Mouse (Mus musculus): ENCODE results near the gene Rpl36a-ps1. TPM values are rescaled to one million over a fixed set of nuclear protein-coding genes. Genes with fewer than 3 reads are reported as not detected.

Rpl36a-ps1 gene
- polyA plus RNA-seq, 1 experiment from 2014 or later, result 1.6 TPM

- Histone ChIP-seq H3K36me3 (no peaks in the 10 kb centered on the region), H3K9ac (no peak overlapping the region), H3K9me3 (no peaks in the 10 kb centered on the region), H3K4me2 (replicated peaks) (no peak overlapping the region), H3K4me3 (replicated peaks) (no peak overlapping the region), H3K27ac (no peak overlapping the region), H3K27me3 (replicated peaks) (no peaks in the 10 kb centered on the region), H3K4me1 (replicated peaks) (no peaks in the 10 kb centered on the region)
- 64% methylated on average over 7 of the region's 7 CpGs for WGBS
- ATAC-seq, result no peak
Observed at GRCm38 (mm10) chr14:99018691-99019090, 24.6 kb upstream of the Rpl36a-ps1 start.

DNA sequence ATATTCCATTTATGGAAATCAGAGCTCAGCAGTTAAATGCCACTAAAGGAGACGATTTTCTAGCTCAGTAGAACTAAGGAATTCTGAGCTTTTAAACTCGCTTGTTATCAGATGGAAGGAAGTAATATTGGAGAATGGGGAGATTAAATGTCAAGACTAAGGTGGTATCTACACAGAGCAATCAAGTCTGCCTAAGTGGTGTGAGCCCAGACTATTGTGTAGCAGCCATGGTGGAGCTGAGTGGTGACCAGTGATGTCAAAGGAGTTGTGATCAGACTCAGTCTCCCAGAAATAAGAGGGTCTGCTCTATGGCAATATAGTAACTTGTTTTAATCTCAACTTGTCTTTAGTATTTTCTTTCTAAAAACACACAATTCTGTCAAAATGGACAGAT lies 16.8 kb upstream of the Rpl36a-ps1 start:
- Histone ChIP-seq H3K36me3 (no peaks in the 10 kb centered on the region), H3K4me1 (replicated peaks) (no peaks in the 10 kb centered on the region), H3K9me3 (no peaks in the 10 kb centered on the region), H3K4me3 (replicated peaks) (no peak overlapping the region), H3K27ac (no peak overlapping the region), H3K27me3 (replicated peaks) (no peaks in the 10 kb centered on the region), H3K4me2 (replicated peaks) (no peak overlapping the region), H3K9ac (no peak overlapping the region)
- 33% methylated on average over 2 of the region's 2 CpGs for WGBS
- ATAC-seq, result no peak; the same call in 1 of the 2 replicates

GRCm38 (mm10) chr14:99010224-99010919 lies 16.3 kb upstream of the Rpl36a-ps1 start:
- no peak overlapping the region for H3K4me2 ChIP-seq (replicated peaks)
- no peaks in the 10 kb centered on the region for H3K4me1 ChIP-seq (replicated peaks)
- H3K9ac ChIP-seq, result no peak overlapping the region
- no peak overlapping the region for H3K27ac ChIP-seq
- ATAC-seq, result 0 out of 2 replicates have a peak, but pooled peaks have one; percentile 17
- no peaks in the 10 kb centered on the region for H3K27me3 ChIP-seq (replicated peaks)
- H3K9me3 ChIP-seq, result no peaks in the 10 kb centered on the region
- no peak overlapping the region for H3K4me3 ChIP-seq (replicated peaks)
- 55% methylated on average over 8 of the region's 8 CpGs for WGBS
- H3K36me3 ChIP-seq, result no peaks in the 10 kb centered on the region

GRCm38 (mm10) chr14:98992482-98992881 lies 1.6 kb downstream of the Rpl36a-ps1 start:
- Histone ChIP-seq H3K27ac (no peak overlapping the region), H3K9me3 (no peaks in the 10 kb centered on the region), H3K4me1 (replicated peaks) (no peaks in the 10 kb centered on the region), H3K9ac (no peak overlapping the region), H3K4me2 (replicated peaks) (no peak overlapping the region), H3K36me3 (no peaks in the 10 kb centered on the region), H3K4me3 (replicated peaks) (no peak overlapping the region), H3K27me3 (replicated peaks) (no peaks in the 10 kb centered on the region)
- 67% methylated on average over 2 of the region's 2 CpGs for WGBS
- ATAC-seq, result peak; percentile 71

DNA sequence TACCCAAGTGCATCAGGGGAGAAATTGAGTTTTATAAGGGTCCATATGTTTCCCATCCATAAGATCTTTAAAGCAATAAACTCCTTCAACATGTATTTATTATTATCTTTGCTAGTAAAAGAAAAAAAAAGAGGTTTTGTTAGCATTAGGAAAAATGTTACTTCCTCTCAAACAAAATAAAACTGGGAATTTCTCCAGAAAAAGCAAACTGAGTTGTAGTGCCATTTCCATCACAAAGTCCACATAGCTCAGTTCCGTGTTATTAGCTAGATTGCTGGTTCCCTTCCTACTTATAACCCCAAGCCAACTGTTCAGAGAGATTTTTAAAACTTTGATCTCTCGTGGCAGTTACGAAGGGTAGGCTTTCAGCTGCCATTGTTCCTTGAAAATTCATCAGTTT lies 3.5 kb downstream of the Rpl36a-ps1 start:
- no peak for ATAC-seq
- H3K27ac ChIP-seq, result no peak overlapping the region
- 46% methylated on average over 3 of the region's 3 CpGs for WGBS
- no peaks in the 10 kb centered on the region for H3K9me3 ChIP-seq
- H3K4me3 ChIP-seq (replicated peaks), result no peak overlapping the region
- no peaks in the 10 kb centered on the region for H3K4me1 ChIP-seq (replicated peaks)
- no peak overlapping the region for H3K4me2 ChIP-seq (replicated peaks)
- no peak overlapping the region for H3K9ac ChIP-seq
- H3K27me3 ChIP-seq (replicated peaks), result no peaks in the 10 kb centered on the region
- H3K36me3 ChIP-seq, result no peaks in the 10 kb centered on the region

DNA sequence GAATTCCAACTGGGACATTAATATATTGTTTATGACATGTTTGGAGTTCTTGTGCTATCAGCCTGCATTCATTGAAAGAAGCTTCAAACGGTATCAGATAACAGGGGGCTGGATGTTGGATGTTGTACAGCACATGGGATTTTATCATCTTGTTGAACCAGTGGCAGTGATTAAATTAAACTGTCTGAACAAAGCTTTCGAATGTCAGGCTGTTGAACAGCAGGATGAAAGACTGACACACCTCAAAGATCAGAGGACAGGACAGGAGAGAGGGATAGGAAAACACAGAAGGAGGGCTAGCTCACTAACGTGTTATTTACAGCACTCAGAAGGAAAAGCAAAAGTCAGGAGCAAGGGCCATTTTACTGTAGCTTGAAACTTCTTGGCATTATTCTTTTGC lies 4.3 kb downstream of the Rpl36a-ps1 start:
- ATAC-seq, result no peak
- no peak overlapping the region for H3K4me3 ChIP-seq (replicated peaks)
- no peaks in the 10 kb centered on the region for H3K9me3 ChIP-seq
- H3K4me1 ChIP-seq (replicated peaks), result no peaks in the 10 kb centered on the region
- H3K4me2 ChIP-seq (replicated peaks), result no peak overlapping the region
- 34% methylated on average over 3 of the region's 3 CpGs for WGBS
- no peak overlapping the region for H3K9ac ChIP-seq
- H3K27ac ChIP-seq, result no peak overlapping the region
- H3K27me3 ChIP-seq (replicated peaks), result no peaks in the 10 kb centered on the region
- H3K36me3 ChIP-seq, result no peaks in the 10 kb centered on the region

- H3K9me3 ChIP-seq, result no peaks in the 10 kb centered on the region
- no peak overlapping the region for H3K4me3 ChIP-seq (replicated peaks)
- no peak overlapping the region for H3K27ac ChIP-seq
- ATAC-seq, result no peak
- WGBS, result 35% methylated on average over 4 of the region's 4 CpGs
- H3K27me3 ChIP-seq (replicated peaks), result no peaks in the 10 kb centered on the region
- H3K4me1 ChIP-seq (replicated peaks), result no peaks in the 10 kb centered on the region
- no peak overlapping the region for H3K4me2 ChIP-seq (replicated peaks)
- no peak overlapping the region for H3K9ac ChIP-seq
- H3K36me3 ChIP-seq, result no peaks in the 10 kb centered on the region
Observed at GRCm38 (mm10) chr14:98971921-98972320, 22.2 kb downstream of the Rpl36a-ps1 start.

- Histone ChIP-seq H3K36me3 (no peaks in the 10 kb centered on the region), H3K4me3 (replicated peaks) (no peak overlapping the region), H3K27ac (no peak overlapping the region), H3K9me3 (no peaks in the 10 kb centered on the region), H3K27me3 (replicated peaks) (no peaks in the 10 kb centered on the region), H3K4me2 (replicated peaks) (no peak overlapping the region), H3K4me1 (replicated peaks) (no peaks in the 10 kb centered on the region), H3K9ac (no peak overlapping the region)
- 46% methylated on average over 17 of the region's 17 CpGs for WGBS
- ATAC-seq, result peak; percentile 49
Observed at GRCm38 (mm10) chr14:98958978-98959658, 35.0 kb downstream of the Rpl36a-ps1 start.

DNA sequence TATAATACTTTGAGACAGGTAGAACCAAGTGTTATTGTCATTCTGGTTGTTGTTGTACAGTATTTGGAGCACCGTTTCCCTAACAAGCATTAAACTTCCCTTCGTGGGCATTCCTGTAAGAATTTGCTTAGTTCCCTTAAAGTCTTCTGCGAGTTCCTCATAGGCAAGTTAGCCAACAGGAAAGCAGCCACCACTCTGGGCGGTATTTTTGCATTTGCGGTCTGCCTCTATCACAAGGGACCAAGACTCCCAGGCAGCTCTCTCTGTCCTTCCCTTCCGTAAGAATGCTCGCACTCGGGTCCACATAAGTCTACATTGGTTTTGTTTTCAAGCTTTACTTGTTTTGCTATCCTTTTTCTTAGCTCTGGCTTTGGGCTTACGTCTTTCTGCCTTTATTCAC lies 37.3 kb downstream of the Rpl36a-ps1 start:
- no peaks in the 10 kb centered on the region for H3K27me3 ChIP-seq (replicated peaks)
- no peak overlapping the region for H3K9ac ChIP-seq
- H3K4me3 ChIP-seq (replicated peaks), result no peak overlapping the region
- 90% methylated on average over 9 of the region's 9 CpGs for WGBS
- no peak overlapping the region for H3K27ac ChIP-seq
- no peaks in the 10 kb centered on the region for H3K36me3 ChIP-seq
- no peak overlapping the region for H3K4me2 ChIP-seq (replicated peaks)
- no peaks in the 10 kb centered on the region for H3K9me3 ChIP-seq
- no peaks in the 10 kb centered on the region for H3K4me1 ChIP-seq (replicated peaks)
- no peak for ATAC-seq

GRCm38 (mm10) chr14:98952441-98952840 lies 41.7 kb downstream of the Rpl36a-ps1 start:
- ATAC-seq, result no peak
- Histone ChIP-seq H3K27ac (no peak overlapping the region), H3K27me3 (replicated peaks) (no peaks in the 10 kb centered on the region), H3K4me3 (replicated peaks) (no peak overlapping the region), H3K4me2 (replicated peaks) (no peak overlapping the region), H3K36me3 (no peaks in the 10 kb centered on the region), H3K4me1 (replicated peaks) (no peaks in the 10 kb centered on the region), H3K9me3 (no peaks in the 10 kb centered on the region), H3K9ac (no peak overlapping the region)
- 84% methylated on average over 7 of the region's 7 CpGs for WGBS

DNA sequence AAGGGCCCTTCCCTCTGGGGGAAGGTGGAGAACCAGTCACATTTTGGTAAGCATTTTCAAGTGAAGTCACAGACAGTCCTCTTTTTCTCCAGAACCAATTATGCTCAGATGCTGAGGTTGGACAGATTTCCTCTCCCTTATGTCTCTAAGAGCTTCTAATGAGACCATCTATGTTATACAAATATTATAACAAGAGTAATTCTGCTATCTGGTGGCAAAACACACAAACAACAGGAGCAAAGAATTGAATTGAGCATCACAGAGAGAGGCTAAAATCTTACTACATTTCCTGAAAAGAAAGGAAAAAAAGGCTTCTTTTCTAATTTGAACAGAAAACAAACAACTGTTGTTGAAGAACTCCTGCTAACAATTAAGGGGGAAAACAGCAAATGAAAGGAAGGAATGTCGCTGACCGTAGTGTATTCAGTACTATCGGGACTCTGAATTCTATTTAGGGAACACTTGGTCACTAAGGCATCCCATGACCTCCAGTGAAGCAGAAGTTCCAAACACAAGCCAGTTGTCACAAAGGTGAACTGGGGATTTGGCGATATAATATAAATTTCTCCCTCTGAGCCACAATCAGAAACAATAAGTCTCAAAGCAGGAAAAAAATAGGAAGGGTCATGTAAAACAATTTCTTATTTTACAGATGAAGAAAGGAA lies 42.4 kb downstream of the Rpl36a-ps1 start:
- WGBS, result 79% methylated on average over 4 of the region's 4 CpGs
- no peak overlapping the region for H3K4me3 ChIP-seq (replicated peaks)
- H3K4me1 ChIP-seq (replicated peaks), result no peaks in the 10 kb centered on the region
- no peaks in the 10 kb centered on the region for H3K27me3 ChIP-seq (replicated peaks)
- no peak overlapping the region for H3K9ac ChIP-seq
- H3K36me3 ChIP-seq, result no peaks in the 10 kb centered on the region
- no peaks in the 10 kb centered on the region for H3K9me3 ChIP-seq
- H3K4me2 ChIP-seq (replicated peaks), result no peak overlapping the region
- no peak for ATAC-seq
- H3K27ac ChIP-seq, result no peak overlapping the region
